Mouse (Mus musculus) brain, adult 2 months (tissue): ENCODE results near the gene Tmem150b.

Experiments used
- DNase-seq: peaks from one replicate; pipeline ENCODE4 v3.0.0; 2011; ENCODE audit warnings: low read depth, low spot score

Gene Tmem150b

GRCm38 (mm10) chr7:4725169-4725568 is at the start of gene Tmem150b:
Gene Tmem150b, minus strand, starts transcription at chr7:4725249.
- DNase-seq = no peak

- DNase-seq = no peak
These were observed 46.2 kb upstream of the Tmem150b start, which contains the start of gene Fam71e2 for GRCm38 (mm10) chr7:4771202-4771601. Gene Fam71e2, minus strand, starts transcription at chr7:4771302.

- peak; percentile 80 for DNase-seq
These were observed 40.1 kb upstream of the Tmem150b start for GRCm38 (mm10) chr7:4764946-4765710.

GRCm38 (mm10) chr7:4759670-4760069 is 34.6 kb upstream of the Tmem150b start:
- DNase-seq = no peak

GRCm38 (mm10) chr7:4752821-4753570 is 27.9 kb upstream of the Tmem150b start, which contains the start of gene Cox6b2:
Gene Cox6b2, minus strand, starts transcription at chr7:4753094.
- peak; percentile 67 for DNase-seq

- DNase-seq = peak; percentile 19
These were observed 27.1 kb upstream of the Tmem150b start for GRCm38 (mm10) chr7:4751971-4752820.

GRCm38 (mm10) chr7:4749169-4749568 is 24.1 kb upstream of the Tmem150b start:
- no peak for DNase-seq

- DNase-seq = no peak
These were observed 23.3 kb upstream of the Tmem150b start for GRCm38 (mm10) chr7:4748321-4748720.

GRCm38 (mm10) chr7:4747156-4747899 is 22.3 kb upstream of the Tmem150b start:
- no peak for DNase-seq

GRCm38 (mm10) chr7:4746326-4746980 is 21.4 kb upstream of the Tmem150b start:
- DNase-seq = no peak

GRCm38 (mm10) chr7:4744886-4745285 is 19.8 kb upstream of the Tmem150b start:
- no peak for DNase-seq

GRCm38 (mm10) chr7:4743354-4743753 is 18.3 kb upstream of the Tmem150b start:
- no peak for DNase-seq

GRCm38 (mm10) chr7:4742482-4742819 is 17.4 kb upstream of the Tmem150b start:
- DNase-seq = no peak

GRCm38 (mm10) chr7:4741672-4742481 is 16.8 kb upstream of the Tmem150b start:
- no peak for DNase-seq

GRCm38 (mm10) chr7:4741151-4741550 is 16.1 kb upstream of the Tmem150b start:
- peak; percentile 80 for DNase-seq

GRCm38 (mm10) chr7:4740309-4740727 is 15.3 kb upstream of the Tmem150b start:
- no peak for DNase-seq

- peak; percentile 100 for DNase-seq
These were observed 14.7 kb upstream of the Tmem150b start, which contains the start of gene Kmt5c for GRCm38 (mm10) chr7:4739544-4740275. Gene Kmt5c, plus strand, starts transcription at chr7:4740115.

- DNase-seq = no peak
These were observed 14.0 kb upstream of the Tmem150b start for GRCm38 (mm10) chr7:4739041-4739543.

GRCm38 (mm10) chr7:4732968-4733392 is 7.9 kb upstream of the Tmem150b start:
- no peak for DNase-seq
